Mouse (Mus musculus): ENCODE measurements around the gene Gm42906. TPM values are rescaled to one million over a fixed set of nuclear protein-coding genes. Genes with fewer than 3 reads are reported as not detected.

The Gm42906 gene
- polyA plus RNA-seq, 1 experiment from 2014 or later: not detected

DNA sequence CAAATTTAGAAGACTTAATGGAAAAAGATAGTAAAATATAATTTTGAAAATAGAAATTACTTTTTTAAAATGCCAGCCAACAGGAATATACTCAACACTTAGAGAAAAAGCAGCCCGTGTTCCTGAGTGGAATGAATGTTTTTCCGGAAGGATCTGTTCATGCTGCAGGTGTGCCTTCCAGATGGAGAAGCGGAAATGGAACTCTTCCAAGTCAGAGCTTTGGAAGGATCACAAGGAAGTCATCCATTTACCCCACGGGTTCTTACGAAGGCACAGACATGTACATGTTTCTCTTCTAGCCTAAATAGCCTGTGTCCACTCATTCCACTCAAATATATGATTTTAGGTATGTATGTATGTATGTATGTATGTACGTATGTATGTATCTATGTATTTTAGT, 337.0 kb downstream of the Gm42906 start:
- H3K4me1 ChIP-seq (ENCODE audit: control insufficient read depth, insufficient read depth, low read length): no peaks in the 10 kb centered on the region
- 86% methylated on average over 6 of the region's 6 CpGs for WGBS
- no peak overlapping the region for H3K9ac ChIP-seq (ENCODE audit: low read length)
- no peaks in the 10 kb centered on the region for H3K9me3 ChIP-seq (replicated peaks; ENCODE audit: control insufficient read depth, low read length)
- no peak for ATAC-seq (replicated peaks; ENCODE audit: extremely low read depth, insufficient read depth, low FRiP score)
- peaks cover 4% of the 10 kb centered on the region; the same call in 1 of the 2 replicates for H3K36me3 ChIP-seq (ENCODE audit: control insufficient read depth, insufficient read depth)
- no peak overlapping the region for H3K4me2 ChIP-seq (ENCODE audit: low read depth, low read length)
- H3K27ac ChIP-seq (ENCODE audit: low read length): no peak overlapping the region
- no peaks in the 10 kb centered on the region for H3K27me3 ChIP-seq (ENCODE audit: control insufficient read depth, insufficient read depth, low read length)
- no peak overlapping the region for H3K4me3 ChIP-seq (ENCODE audit: low read length)

DNA sequence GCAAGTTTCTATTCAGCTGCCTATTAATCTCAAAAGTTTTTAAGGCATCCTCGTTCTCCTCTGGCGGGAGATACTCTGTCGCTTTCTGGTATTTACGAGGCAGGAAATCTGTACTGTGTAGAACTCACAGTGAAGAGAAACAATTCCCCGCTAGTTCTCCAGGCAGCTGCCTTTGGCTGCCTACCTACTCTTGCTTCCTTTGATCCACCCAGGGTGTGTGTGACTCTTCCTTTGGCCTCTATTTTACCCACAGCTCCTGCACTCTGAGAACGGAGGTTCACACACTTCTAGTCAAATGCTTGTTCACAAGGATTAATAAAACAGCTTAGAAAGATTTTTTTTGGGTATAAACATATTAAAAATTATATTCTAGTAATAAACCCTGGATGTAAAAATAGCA, 338.8 kb downstream of the Gm42906 start:
- Histone ChIP-seq H3K9ac (ENCODE audit: low read length) (no peak overlapping the region), H3K4me2 (ENCODE audit: low read depth, low read length) (no peak overlapping the region), H3K9me3 (replicated peaks; ENCODE audit: control insufficient read depth, low read length) (no peaks in the 10 kb centered on the region), H3K27ac (ENCODE audit: low read length) (no peak overlapping the region), H3K27me3 (ENCODE audit: control insufficient read depth, insufficient read depth, low read length) (no peaks in the 10 kb centered on the region), H3K4me1 (ENCODE audit: control insufficient read depth, insufficient read depth, low read length) (no peaks in the 10 kb centered on the region), H3K4me3 (ENCODE audit: low read length) (no peak overlapping the region), H3K36me3 (ENCODE audit: control insufficient read depth, insufficient read depth) (peaks cover 4% of the 10 kb centered on the region; the same call in 1 of the 2 replicates)
- WGBS: 58% methylated on average over 6 of the region's 6 CpGs
- no peak for ATAC-seq (replicated peaks; ENCODE audit: extremely low read depth, insufficient read depth, low FRiP score)

DNA sequence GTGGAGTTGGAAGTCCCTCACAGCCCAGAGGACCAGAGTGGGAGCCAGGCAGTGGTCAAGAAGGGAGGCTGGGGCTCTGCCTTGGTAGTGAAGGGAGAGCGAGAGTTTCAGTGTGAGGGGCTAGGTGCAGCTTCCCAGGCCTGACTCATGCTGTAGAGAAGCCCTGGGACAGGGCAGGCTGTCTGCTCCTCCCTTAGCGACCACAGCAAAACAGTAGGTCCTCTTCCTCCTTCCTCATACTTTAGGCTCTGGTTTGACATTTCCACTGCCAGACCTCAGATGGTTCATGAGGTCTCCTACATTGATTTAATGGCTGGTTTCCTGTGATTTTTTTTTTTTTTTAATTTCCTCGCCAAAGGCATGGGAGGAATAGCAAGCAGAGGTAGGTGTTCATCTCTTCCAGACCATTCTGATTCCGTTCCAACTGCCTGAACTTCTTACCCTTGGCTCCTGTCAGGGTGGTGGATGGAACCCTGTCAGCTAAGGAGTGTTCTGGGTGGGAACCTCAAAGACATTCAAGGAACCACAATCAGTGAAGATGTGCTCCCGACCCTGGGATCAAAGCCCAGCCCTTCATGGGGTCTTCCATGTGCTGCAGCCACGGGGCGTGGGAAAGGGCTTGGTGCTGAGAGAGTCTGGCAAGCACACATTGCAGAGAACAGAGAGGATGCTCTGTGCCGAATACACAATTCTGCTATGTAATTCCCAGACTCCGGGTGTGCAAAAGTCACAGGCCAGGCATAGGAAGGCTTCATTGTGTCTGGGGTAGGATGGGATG, 341.3 kb downstream of the Gm42906 start:
- no peaks in the 10 kb centered on the region for H3K4me1 ChIP-seq (ENCODE audit: control insufficient read depth, insufficient read depth, low read length)
- peak; percentile 49; the same call in 1 of the 2 replicates for ATAC-seq (replicated peaks; ENCODE audit: extremely low read depth, insufficient read depth, low FRiP score)
- H3K36me3 ChIP-seq (ENCODE audit: control insufficient read depth, insufficient read depth): no peaks in the 10 kb centered on the region
- H3K9ac ChIP-seq (ENCODE audit: low read length): no peak overlapping the region
- no peak overlapping the region for H3K4me3 ChIP-seq (ENCODE audit: low read length)
- no peak overlapping the region for H3K4me2 ChIP-seq (ENCODE audit: low read depth, low read length)
- no peaks in the 10 kb centered on the region for H3K27me3 ChIP-seq (ENCODE audit: control insufficient read depth, insufficient read depth, low read length)
- WGBS: 62% methylated on average over 9 of the region's 9 CpGs
- no peaks in the 10 kb centered on the region for H3K9me3 ChIP-seq (replicated peaks; ENCODE audit: control insufficient read depth, low read length)
- H3K27ac ChIP-seq (ENCODE audit: low read length): no peak overlapping the region

DNA sequence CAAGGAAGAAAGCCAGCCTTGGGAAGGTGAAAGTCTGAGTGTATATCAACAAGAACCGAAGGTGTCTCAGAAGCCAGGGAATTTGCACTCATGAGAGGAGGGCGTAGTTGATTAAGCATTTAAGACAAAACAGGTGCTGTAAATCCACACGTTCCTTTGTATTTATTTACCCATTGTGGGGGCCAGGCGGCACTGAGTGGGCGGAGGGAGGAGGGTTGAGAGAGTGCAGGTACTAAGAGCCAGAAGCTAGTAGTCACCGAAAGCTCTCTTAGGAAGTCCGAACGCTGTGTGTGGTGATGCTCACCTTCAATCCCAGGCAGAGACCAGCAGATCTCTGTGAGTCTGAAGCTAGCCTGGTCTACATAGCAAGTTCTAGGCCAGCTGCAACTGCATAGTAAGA, 342.2 kb downstream of the Gm42906 start:
- H3K4me1 ChIP-seq (ENCODE audit: control insufficient read depth, insufficient read depth, low read length): no peaks in the 10 kb centered on the region
- WGBS: 82% methylated on average over 8 of the region's 8 CpGs
- no peak overlapping the region for H3K27ac ChIP-seq (ENCODE audit: low read length)
- ATAC-seq (replicated peaks; ENCODE audit: extremely low read depth, insufficient read depth, low FRiP score): no peak
- H3K4me2 ChIP-seq (ENCODE audit: low read depth, low read length): no peak overlapping the region
- no peaks in the 10 kb centered on the region for H3K36me3 ChIP-seq (ENCODE audit: control insufficient read depth, insufficient read depth)
- H3K9ac ChIP-seq (ENCODE audit: low read length): no peak overlapping the region
- no peak overlapping the region for H3K4me3 ChIP-seq (ENCODE audit: low read length)
- H3K27me3 ChIP-seq (ENCODE audit: control insufficient read depth, insufficient read depth, low read length): no peaks in the 10 kb centered on the region
- no peaks in the 10 kb centered on the region for H3K9me3 ChIP-seq (replicated peaks; ENCODE audit: control insufficient read depth, low read length)

DNA sequence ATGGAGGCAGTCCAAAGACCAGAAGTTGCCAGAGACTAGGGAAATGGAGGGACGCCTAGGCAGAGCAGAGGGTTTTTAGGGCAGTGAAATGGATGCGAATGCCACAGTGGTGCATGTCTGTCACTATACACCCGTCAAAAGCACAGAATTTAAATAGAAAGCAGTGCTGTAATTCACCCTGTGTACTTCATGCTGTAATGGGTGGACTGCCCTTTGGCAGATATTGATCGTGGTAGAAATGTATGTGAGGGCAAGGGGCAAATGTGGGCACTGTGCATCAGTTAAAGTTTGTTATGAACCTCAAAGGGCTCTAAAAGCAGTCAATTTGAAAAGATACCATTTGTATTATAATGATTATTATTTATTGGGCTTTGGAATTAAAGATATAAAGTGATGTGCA, 347.7 kb downstream of the Gm42906 start:
- no peak overlapping the region for H3K4me2 ChIP-seq (ENCODE audit: low read depth, low read length)
- 81% methylated on average over 4 of the region's 4 CpGs for WGBS
- no peaks in the 10 kb centered on the region for H3K4me1 ChIP-seq (ENCODE audit: control insufficient read depth, insufficient read depth, low read length)
- H3K27ac ChIP-seq (ENCODE audit: low read length): no peak overlapping the region
- H3K9me3 ChIP-seq (replicated peaks; ENCODE audit: control insufficient read depth, low read length): no peaks in the 10 kb centered on the region; the same call in 1 of the 2 replicates
- 0 out of 2 replicates have a peak, but pooled peaks cover under 1% of the 10 kb centered on the region for H3K36me3 ChIP-seq (ENCODE audit: control insufficient read depth, insufficient read depth)
- no peak overlapping the region for H3K4me3 ChIP-seq (ENCODE audit: low read length)
- no peak for ATAC-seq (replicated peaks; ENCODE audit: extremely low read depth, insufficient read depth, low FRiP score)
- no peak overlapping the region for H3K9ac ChIP-seq (ENCODE audit: low read length)
- H3K27me3 ChIP-seq (ENCODE audit: control insufficient read depth, insufficient read depth, low read length): no peaks in the 10 kb centered on the region

DNA sequence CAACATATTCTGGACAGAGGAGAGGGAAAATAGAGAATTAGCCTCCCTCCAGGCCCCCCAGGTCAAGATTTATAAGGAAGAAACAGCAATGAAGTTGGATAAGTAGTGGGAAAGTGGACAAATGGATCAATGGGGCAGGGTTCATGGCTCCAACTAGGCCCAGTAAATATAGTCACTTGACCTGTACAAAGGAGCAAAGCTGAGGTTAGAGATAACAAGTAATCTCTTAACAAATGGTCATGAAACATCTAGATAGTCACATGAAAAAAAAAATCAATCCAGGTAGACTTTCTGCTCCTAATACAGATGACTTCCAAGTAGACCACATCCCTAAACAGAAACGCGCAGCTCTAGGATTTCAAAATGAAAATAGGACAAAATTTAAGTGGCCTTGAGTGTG, 350.0 kb downstream of the Gm42906 start:
- Histone ChIP-seq H3K4me3 (ENCODE audit: low read length) (no peak overlapping the region), H3K9ac (ENCODE audit: low read length) (no peak overlapping the region), H3K36me3 (ENCODE audit: control insufficient read depth, insufficient read depth) (0 out of 2 replicates have a peak, but pooled peaks cover 2% of the 10 kb centered on the region), H3K4me2 (ENCODE audit: low read depth, low read length) (no peak overlapping the region), H3K27ac (ENCODE audit: low read length) (no peak overlapping the region), H3K4me1 (ENCODE audit: control insufficient read depth, insufficient read depth, low read length) (no peaks in the 10 kb centered on the region), H3K9me3 (replicated peaks; ENCODE audit: control insufficient read depth, low read length) (no peaks in the 10 kb centered on the region; the same call in 1 of the 2 replicates), H3K27me3 (ENCODE audit: control insufficient read depth, insufficient read depth, low read length) (no peaks in the 10 kb centered on the region)
- WGBS: 91% methylated on average over 2 of the region's 2 CpGs
- ATAC-seq (replicated peaks; ENCODE audit: extremely low read depth, insufficient read depth, low FRiP score): no peak

DNA sequence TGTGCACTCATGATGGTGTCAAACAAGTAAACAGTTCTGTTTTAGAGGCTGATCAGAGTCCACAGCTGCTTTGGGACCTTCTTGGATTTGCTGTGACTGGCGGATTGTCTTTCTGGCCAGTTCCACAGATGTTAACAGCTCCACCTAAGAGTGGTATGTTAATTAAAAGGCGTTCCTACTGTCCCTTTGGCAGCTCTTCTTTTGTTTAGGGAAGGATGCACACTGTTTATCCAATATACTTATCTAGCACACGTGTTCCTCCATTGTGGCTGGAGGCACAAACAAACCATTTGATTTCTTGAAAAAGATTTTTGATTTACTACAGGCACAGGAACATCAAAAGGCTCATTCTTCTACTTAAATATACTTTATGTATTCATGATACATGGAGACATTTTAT, 351.0 kb downstream of the Gm42906 start:
- H3K9me3 ChIP-seq (replicated peaks; ENCODE audit: control insufficient read depth, low read length): no peaks in the 10 kb centered on the region; the same call in 1 of the 2 replicates
- 59% methylated on average over 3 of the region's 3 CpGs for WGBS
- no peak for ATAC-seq (replicated peaks; ENCODE audit: extremely low read depth, insufficient read depth, low FRiP score)
- H3K4me1 ChIP-seq (ENCODE audit: control insufficient read depth, insufficient read depth, low read length): no peaks in the 10 kb centered on the region
- 0 out of 2 replicates have a peak, but pooled peaks cover 2% of the 10 kb centered on the region for H3K36me3 ChIP-seq (ENCODE audit: control insufficient read depth, insufficient read depth)
- no peak overlapping the region for H3K4me2 ChIP-seq (ENCODE audit: low read depth, low read length)
- H3K27ac ChIP-seq (ENCODE audit: low read length): no peak overlapping the region
- no peaks in the 10 kb centered on the region for H3K27me3 ChIP-seq (ENCODE audit: control insufficient read depth, insufficient read depth, low read length)
- H3K4me3 ChIP-seq (ENCODE audit: low read length): no peak overlapping the region
- H3K9ac ChIP-seq (ENCODE audit: low read length): no peak overlapping the region

DNA sequence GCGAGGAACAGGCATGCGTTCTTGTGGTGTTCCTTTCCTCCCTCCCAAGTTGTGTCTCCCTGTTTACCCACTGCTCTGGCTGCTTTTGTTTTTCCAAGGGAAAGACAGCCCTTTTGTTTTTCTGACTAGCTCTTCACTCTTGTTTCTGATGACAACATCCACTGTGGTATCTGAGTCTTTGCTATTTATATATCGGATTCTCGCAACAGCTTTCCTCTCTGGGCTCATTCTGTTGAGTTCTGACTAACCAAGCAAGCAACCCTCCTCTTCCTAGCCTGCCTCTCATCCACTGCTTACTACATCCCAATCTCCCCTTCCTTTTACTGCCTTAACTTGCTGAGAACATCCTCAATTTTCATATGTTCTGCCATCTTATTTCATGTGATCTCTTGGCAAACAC, 353.7 kb downstream of the Gm42906 start:
- 44% methylated on average over 4 of the region's 4 CpGs for WGBS

DNA sequence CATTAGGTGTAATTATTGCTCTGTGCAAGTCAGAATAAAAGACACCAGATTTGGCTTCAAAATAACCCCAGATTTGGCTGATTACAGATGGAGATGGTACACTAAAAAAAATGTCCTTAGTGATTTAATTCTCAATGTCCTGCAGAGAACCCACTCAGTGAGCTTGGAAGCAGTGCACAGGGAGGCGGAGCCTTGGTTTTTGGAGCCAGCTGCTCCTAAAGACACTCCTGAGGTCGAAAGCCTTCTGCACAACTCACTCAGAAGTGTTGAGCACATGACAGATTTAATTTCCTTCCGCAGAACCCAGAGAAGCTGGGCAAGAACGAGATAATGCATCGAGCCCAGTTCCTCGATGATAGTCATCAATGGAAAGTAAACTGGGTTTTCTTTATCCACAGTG, 356.5 kb downstream of the Gm42906 start:
- Histone ChIP-seq H3K36me3 (ENCODE audit: control insufficient read depth, insufficient read depth) (0 out of 2 replicates have a peak, but pooled peaks cover 2% of the 10 kb centered on the region), H3K27ac (ENCODE audit: low read length) (no peak overlapping the region), H3K4me1 (ENCODE audit: control insufficient read depth, insufficient read depth, low read length) (peaks cover 5% of the 10 kb centered on the region), H3K9ac (ENCODE audit: low read length) (no peak overlapping the region), H3K27me3 (ENCODE audit: control insufficient read depth, insufficient read depth, low read length) (no peaks in the 10 kb centered on the region), H3K9me3 (replicated peaks; ENCODE audit: control insufficient read depth, low read length) (no peaks in the 10 kb centered on the region; the same call in 1 of the 2 replicates), H3K4me2 (ENCODE audit: low read depth, low read length) (no peak overlapping the region), H3K4me3 (ENCODE audit: low read length) (no peak overlapping the region)
- whole genome bisulfite sequencing: 42% methylated on average over 6 of the region's 6 CpGs
- ATAC-seq (replicated peaks; ENCODE audit: extremely low read depth, insufficient read depth, low FRiP score): no peak

More for the DNA sequence above, 353.7 kb downstream of the Gm42906 start:
- 0 out of 2 replicates have a peak, but pooled peaks cover 2% of the 10 kb centered on the region for H3K36me3 ChIP-seq (ENCODE audit: control insufficient read depth, insufficient read depth)
- no peak overlapping the region for H3K27ac ChIP-seq (ENCODE audit: low read length)
- no peak overlapping the region for H3K9ac ChIP-seq (ENCODE audit: low read length)
- no peak overlapping the region for H3K4me2 ChIP-seq (ENCODE audit: low read depth, low read length)
- no peaks in the 10 kb centered on the region for H3K27me3 ChIP-seq (ENCODE audit: control insufficient read depth, insufficient read depth, low read length)
- peaks cover 2% of the 10 kb centered on the region for H3K4me1 ChIP-seq (ENCODE audit: control insufficient read depth, insufficient read depth, low read length)
- H3K9me3 ChIP-seq (replicated peaks; ENCODE audit: control insufficient read depth, low read length): no peaks in the 10 kb centered on the region; the same call in 1 of the 2 replicates
- no peak for ATAC-seq (replicated peaks; ENCODE audit: extremely low read depth, insufficient read depth, low FRiP score)
- H3K4me3 ChIP-seq (ENCODE audit: low read length): no peak overlapping the region
